Mouse (Mus musculus) embryonic fibroblast, embryonic 13.5 days (primary cell): ENCODE results near the gene Gm11639. TPM values are rescaled to one million over a fixed set of nuclear protein-coding genes. Genes with fewer than 3 reads are reported as not detected.
A peak's percentile ranks its signal among the peaks of the same experiment; 100 is the strongest.

Experiments
- H3K27ac ChIP-seq: 2 replicates; pipeline ENCODE4 v1.5.1; 2012; ENCODE audit warnings: low read length, control low read depth, inconsistent platforms; ENCODE audit not compliant: insufficient read depth
- H3K4me1 ChIP-seq: 2 replicates; pipeline ENCODE4 v1.6.1; 2011; ENCODE audit warnings: low read length; ENCODE audit not compliant: control insufficient read depth, insufficient read depth
- H3K4me3 ChIP-seq: 2 replicates; pipeline ENCODE4 v1.5.1; 2011; ENCODE audit warnings: mild to moderate bottlenecking, control low read depth, low read length; ENCODE audit not compliant: insufficient read depth
- CTCF ChIP-seq: IDR thresholded peaks from 2 replicates; pipeline ENCODE4 v1.5.1; 2011; ENCODE audit warnings: mild to moderate bottlenecking, control low read depth, low read length, moderate library complexity, borderline replicate concordance; ENCODE audit not compliant: insufficient read depth
- POLR2A ChIP-seq: IDR thresholded peaks from 2 replicates; pipeline ENCODE4 v1.6.1; 2011; ENCODE audit warnings: low read depth, mild to moderate bottlenecking, control low read depth, low read length, moderate library complexity
- polyA plus RNA-seq: library from polyadenylated mRNA; stranded (reverse); fragments of >200 nt; gene quantifications from 2 replicates; pipeline ENCODE4 v1.2.4, GENCODE M21; 2011; ENCODE audit warnings: low read depth; ENCODE audit not compliant: missing spikeins, insufficient read length

Gm11639 gene
- polyA plus RNA-seq, 1 experiment, result 0.04 TPM

DNA sequence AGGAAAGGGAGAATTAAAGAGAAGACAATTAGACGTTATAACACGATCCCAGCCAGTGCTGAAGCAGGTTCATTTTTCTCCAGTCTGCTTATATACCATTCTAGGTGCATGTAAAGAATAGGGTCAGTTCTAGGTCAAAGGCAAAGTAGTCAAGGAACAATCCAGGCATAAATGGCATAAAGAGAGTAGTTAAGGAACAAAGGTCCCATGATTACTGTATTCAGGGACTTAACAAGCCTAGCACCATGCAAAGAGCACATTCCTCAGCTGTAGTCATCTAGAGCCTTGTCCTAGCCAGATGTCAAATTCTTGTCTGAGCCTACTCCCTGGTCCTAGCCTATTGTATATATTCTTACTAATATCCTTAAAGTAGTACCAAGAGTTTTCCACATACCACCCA lies 259.2 kb downstream of the Gm11639 start:
- Histone ChIP-seq H3K4me3 (no peak overlapping the region), H3K4me1 (no peaks in the 10 kb centered on the region), H3K27ac (no peak overlapping the region)
- no peak for TF ChIP-seq CTCF
- TF ChIP-seq POLR2A, result no peak

DNA sequence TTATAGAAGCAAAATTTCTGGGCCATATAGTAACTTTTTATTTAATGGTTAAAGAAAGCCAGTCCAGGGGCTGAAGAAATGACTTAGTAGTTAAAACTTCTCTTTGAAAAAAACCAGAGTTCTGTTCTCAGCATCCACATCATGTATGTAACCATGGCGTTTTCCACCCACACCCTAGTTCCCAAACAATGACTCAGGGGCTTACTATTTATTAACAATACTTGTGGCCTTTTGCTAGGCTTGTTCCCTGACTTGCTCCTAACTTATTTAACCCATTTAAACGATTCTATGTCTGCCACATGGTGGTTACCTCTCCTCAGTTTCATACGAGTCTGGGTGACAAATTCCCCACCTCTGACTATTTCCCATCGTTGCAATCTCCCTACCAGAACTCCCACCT lies 266.8 kb downstream of the Gm11639 start:
- TF ChIP-seq CTCF (no peak), POLR2A (no peak)
- H3K4me1 ChIP-seq, result no peaks in the 10 kb centered on the region
- peak overlapping the region; percentile 91 for H3K27ac ChIP-seq

DNA sequence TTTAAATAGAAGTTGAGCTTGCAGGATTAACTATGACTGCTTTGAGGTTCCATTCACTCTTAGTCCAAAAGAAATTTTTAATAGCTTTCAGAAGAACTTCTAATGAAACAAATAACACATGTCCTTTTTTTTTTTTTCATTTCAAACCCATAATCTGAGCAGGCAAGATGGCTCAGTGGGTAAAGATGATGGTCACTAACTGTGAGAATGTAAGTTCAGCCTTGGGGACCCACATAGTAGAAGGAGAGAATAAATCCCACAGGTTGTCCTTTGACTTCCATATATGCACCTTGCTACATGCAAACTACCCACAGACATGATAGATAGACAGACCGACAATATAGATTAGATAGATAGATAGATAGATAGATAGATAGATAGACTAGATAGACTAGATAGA lies 282.4 kb downstream of the Gm11639 start:
- H3K4me3 ChIP-seq, result no peak overlapping the region
- H3K4me1 ChIP-seq, result no peaks in the 10 kb centered on the region
- no peak for TF ChIP-seq POLR2A
- no peak for TF ChIP-seq CTCF
- H3K27ac ChIP-seq, result no peak overlapping the region

More for the DNA sequence above, 266.8 kb downstream of the Gm11639 start:
- no peak overlapping the region for H3K4me3 ChIP-seq

DNA sequence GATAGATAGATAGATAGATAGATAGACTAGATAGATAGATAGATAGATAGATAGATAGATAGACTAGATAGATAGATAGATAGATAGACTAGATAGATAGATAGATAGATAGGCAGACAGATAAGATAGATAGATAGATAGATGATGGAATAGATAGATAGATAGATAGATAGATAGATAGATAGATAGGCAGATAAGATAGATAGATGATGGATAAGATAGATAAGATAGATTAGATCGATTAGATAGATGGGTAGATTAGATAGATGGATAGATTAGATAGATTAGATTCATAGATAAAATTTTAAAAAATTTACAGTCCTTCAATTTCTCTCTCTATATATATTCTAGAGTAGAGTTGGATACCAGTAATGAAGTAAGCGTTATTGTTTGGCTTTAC lies 282.9 kb downstream of the Gm11639 start:
- Histone ChIP-seq H3K4me3 (no peak overlapping the region), H3K4me1 (no peaks in the 10 kb centered on the region), H3K27ac (no peak overlapping the region)
- TF ChIP-seq POLR2A (no peak), CTCF (no peak)

DNA sequence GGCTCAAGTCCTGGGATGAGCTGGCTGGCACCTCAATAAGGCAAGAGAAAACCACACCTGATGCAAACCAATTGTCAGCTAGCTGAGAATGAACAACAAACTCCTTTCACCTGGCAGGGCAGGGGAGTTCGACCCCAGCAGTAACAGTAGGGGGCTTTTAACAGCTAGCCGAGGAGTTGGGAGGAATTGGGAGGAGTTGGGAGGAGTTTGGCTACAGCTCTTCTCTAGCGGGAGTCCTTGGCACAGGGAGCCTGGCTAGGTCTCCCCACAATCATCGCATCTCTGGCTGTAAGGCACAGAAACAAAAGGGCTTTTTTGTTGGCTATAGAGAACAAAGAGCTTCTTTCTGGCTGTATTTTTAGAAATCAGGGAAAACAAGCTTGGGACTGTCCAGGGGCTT lies 285.8 kb downstream of the Gm11639 start:
- no peaks in the 10 kb centered on the region for H3K4me1 ChIP-seq
- TF ChIP-seq POLR2A, result no peak
- no peak for TF ChIP-seq CTCF
- H3K27ac ChIP-seq, result no peak overlapping the region
- no peak overlapping the region for H3K4me3 ChIP-seq

DNA sequence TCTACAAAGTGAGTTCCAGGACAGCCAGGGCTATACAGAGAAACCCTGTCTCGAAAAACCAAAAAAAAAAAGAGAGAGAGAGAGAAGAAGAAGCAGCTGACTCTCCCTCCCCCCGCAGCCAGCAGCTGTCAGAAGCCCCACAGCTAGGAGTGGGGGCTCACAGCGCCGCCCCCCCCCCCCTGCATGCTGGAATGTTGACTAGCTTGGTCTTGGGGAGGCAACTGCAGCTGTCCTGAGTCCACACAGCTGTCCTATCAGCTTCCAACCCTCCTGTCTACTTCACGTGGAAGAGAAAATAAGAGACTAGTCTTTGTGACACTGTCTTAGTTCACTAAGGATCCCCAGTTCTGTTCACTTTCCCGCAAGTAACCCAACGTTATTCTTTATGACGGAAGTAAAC lies 287.0 kb downstream of the Gm11639 start:
- no peak for TF ChIP-seq POLR2A
- no peak for TF ChIP-seq CTCF
- Histone ChIP-seq H3K27ac (no peak overlapping the region), H3K4me1 (no peaks in the 10 kb centered on the region), H3K4me3 (no peak overlapping the region)

DNA sequence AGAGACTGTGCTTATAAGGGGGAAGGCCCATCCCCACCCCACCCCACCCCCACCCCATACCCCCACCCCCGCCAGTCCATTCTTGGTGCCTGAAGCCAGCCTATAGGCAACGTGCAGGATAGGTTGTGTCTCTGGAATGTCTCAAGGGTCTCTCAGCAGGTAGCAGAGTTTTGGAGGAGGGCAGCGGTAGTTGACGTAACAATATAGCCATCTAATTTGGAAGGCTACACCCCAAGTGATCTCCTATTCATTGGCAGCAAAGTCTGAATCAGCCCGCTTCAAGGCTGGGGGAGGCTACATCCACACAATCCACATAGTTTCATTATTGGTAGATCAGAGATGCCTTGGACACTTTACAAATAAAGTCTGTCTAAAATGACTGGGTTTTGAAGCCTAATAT lies 292.5 kb downstream of the Gm11639 start:
- no peak for TF ChIP-seq POLR2A
- no peak for TF ChIP-seq CTCF

DNA sequence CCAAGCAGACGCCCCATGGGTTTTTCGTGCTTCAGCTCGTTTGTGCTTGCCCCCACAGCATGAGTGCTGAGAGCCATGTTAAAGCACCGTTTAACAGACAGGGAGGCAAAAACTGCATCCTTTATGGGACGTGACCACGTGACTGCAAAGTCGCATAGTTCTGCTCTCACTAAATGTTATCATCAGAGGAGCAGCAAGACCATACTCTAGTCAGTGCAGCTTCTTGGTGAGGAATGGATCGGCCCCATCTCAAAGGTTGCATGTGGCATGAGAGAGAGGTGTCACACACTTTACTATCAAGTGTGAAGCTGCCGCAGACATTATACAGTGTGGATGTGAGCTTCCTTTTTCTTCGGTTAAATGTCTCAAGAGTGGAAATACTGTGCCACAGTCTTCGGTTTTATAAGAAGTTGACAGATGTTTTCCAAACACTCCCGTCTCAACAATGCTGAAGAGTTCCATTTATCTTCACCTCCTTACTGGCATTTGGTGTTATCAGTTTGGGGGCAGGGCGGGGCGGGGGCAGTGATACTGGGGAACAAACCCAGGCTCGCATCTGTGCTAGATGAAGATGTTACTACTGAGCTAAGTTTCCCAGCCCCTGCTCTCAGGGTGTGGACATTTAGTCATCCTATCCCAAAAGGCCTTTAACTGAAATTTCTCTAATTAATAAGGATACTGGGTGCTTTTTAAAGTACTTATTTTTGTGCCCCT lies 296.0 kb downstream of the Gm11639 start:
- Histone ChIP-seq H3K4me1 (no peaks in the 10 kb centered on the region), H3K27ac (no peak overlapping the region), H3K4me3 (no peak overlapping the region)
- TF ChIP-seq POLR2A (no peak), CTCF (no peak)

More for the DNA sequence above, 292.5 kb downstream of the Gm11639 start:
- Histone ChIP-seq H3K4me3 (no peak overlapping the region), H3K4me1 (no peaks in the 10 kb centered on the region), H3K27ac (no peak overlapping the region)

DNA sequence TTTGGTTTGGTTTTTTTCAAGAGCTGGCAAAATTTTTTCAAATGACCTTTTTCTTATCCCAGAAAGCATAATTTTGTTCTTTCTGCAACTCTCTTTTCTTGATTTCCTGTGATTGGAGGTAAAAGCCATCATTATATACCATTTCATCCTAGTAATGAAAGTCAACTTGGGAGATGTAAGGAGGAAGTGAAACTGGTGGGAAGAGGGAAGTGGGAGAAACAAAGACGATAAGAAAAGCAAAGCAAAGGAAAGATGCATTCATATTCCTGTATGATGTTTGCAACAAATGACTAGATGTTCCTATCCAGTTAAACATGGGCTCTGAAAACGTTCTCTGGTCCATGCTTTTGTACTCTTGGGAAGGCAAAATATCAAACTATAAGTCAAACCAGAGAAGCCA lies 323.7 kb downstream of the Gm11639 start:
- Histone ChIP-seq H3K4me1 (no peaks in the 10 kb centered on the region), H3K27ac (no peak overlapping the region), H3K4me3 (no peak overlapping the region)
- no peak for TF ChIP-seq POLR2A
- TF ChIP-seq CTCF, result no peak

DNA sequence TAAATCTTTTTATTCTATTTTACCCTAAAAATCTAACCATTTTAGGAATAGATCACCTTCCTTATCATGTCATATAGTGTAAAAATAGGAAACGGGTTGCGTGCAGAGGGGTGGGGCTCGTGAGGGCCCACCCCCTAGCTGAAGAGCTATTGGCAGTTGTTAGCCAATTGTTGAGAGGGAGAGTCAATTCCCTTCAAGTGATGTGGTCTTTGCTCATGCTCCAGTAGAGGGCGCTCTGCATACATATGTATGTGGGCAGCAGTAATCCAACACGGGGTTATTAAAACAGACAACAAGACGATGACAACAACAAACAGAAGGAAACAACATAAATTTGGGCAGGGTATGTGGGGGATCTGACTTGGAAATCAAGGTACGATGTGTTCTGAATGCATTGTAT lies 335.6 kb downstream of the Gm11639 start:
- TF ChIP-seq CTCF, result no peak
- no peak for TF ChIP-seq POLR2A
- H3K27ac ChIP-seq, result no peak overlapping the region

DNA sequence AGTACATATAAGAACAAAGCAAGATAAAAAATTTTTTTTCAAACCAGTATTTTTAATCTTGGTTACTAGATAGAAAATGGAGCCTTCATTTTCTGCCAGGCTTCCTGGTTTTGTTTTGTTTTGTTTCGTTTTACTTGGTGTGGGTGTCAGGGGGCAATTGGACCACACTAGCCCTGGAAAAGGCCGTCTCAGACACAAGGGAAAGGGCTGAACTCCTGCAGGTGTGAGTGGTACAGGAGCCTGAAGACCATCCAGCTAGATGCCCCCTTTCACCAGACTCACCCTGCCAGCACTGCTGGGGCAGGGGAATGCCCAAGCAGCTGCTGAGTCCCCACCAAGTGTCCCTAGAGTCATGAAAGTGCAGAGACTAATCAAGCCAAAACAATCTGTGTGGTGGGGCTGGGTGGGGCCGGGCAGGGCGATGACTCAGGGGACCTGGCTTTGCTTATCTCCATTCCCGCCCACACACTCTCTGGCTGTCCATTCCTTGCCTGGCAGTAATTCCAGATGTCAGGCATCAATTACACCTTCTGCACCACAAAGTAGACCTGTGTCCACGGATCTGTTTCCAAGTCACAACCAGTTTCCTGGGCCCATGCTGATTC lies 343.3 kb downstream of the Gm11639 start:
- Histone ChIP-seq H3K27ac (no peak overlapping the region), H3K4me1 (0 out of 2 replicates have a peak, but pooled peaks cover 3% of the 10 kb centered on the region), H3K4me3 (no peak overlapping the region)
- no peak for TF ChIP-seq POLR2A
- TF ChIP-seq CTCF, result no peak

More for the DNA sequence above, 335.6 kb downstream of the Gm11639 start:
- Histone ChIP-seq H3K4me3 (no peak overlapping the region), H3K4me1 (no peaks in the 10 kb centered on the region)
